Mouse (Mus musculus) stomach, embryonic 14.5 days (tissue): ENCODE results near the gene Mkrn1. TPM values are rescaled to one million over a fixed set of nuclear protein-coding genes. Genes with fewer than 3 reads are reported as not detected.
"Not testable (repeated sequence)": the region's sequence is repeated elsewhere in the genome, so short reads cannot be mapped to it uniquely, and the experiment has no call there.

ENCODE experiments used
- ATAC-seq: fragments of 200-750 bp; cut with Nextera tagmentation; 2 replicates; pipeline ENCODE4 v1.8.0; 2017; ENCODE audit warnings: low read depth, moderate TSS enrichment; ENCODE audit not compliant: insufficient number of reproducible peaks, insufficient read depth, low FRiP score
- H3K27ac ChIP-seq: fragments of 300-500 bp; sonication (generic); 2 replicates; pipeline ENCODE4 v1.5.1; 2014; ENCODE audit warnings: mild to moderate bottlenecking, low read length, moderate library complexity, mixed read lengths
- H3K27me3 ChIP-seq: fragments of 300-500 bp; sonication (generic); 2 replicates; pipeline ENCODE4 v1.6.1; 2014; ENCODE audit warnings: low read length, control low read depth, mixed read lengths; ENCODE audit not compliant: control insufficient read depth, insufficient read depth
- H3K36me3 ChIP-seq: fragments of 300-500 bp; sonication (generic); 2 replicates; pipeline ENCODE4 v1.6.1; 2014; ENCODE audit warnings: mild to moderate bottlenecking, control low read depth, low read length, moderate library complexity, mixed read lengths; ENCODE audit not compliant: control insufficient read depth, insufficient read depth
- H3K4me1 ChIP-seq: fragments of 300-500 bp; sonication (generic); 2 replicates; pipeline ENCODE4 v1.6.1; 2014; ENCODE audit warnings: low read length, control low read depth, mixed read lengths; ENCODE audit not compliant: control insufficient read depth, insufficient read depth
- H3K4me2 ChIP-seq: fragments of 300-500 bp; sonication (generic); replicated peaks from 2 replicates; pipeline ENCODE4 v1.6.1; 2014; ENCODE audit warnings: low read depth, low read length, control low read depth
- H3K4me3 ChIP-seq: fragments of 300-500 bp; sonication (generic); 2 replicates; pipeline ENCODE4 v1.5.1; 2014; ENCODE audit warnings: low read depth, low read length, control low read depth
- H3K9ac ChIP-seq: fragments of 300-500 bp; sonication (generic); replicated peaks from 2 replicates; pipeline ENCODE4 v1.6.1; 2014; ENCODE audit warnings: low read depth, mild to moderate bottlenecking, control low read depth, low read length, moderate library complexity, mixed read lengths
- H3K9me3 ChIP-seq: fragments of 300-500 bp; sonication (generic); 2 replicates; pipeline ENCODE4 v1.6.1; 2016; ENCODE audit warnings: low read depth, low read length, control low read depth; ENCODE audit not compliant: control insufficient read depth
- WGBS: fragments of 180-500 bp; shearing (Covaris S2); extraction: QIAGEN DNeasy Blood & Tissue Kit; methylation state at CpG from one replicate; pipeline ENCODE4 v1.1.7; 2014; 5-methylcytosine and 5-hydroxymethylcytosine counted together
- polyA plus RNA-seq: library from polyadenylated mRNA; unstranded; fragments of >200 nt; fragmentation: Nextera tagmentation; extraction: Ambion mirVana; gene quantifications from 2 replicates; pipeline ENCODE4 v1.2.1, GENCODE M21; 2014

Gene Mkrn1
- polyA plus RNA-seq, 1 experiment from 2014 or later = 56.3 TPM

DNA sequence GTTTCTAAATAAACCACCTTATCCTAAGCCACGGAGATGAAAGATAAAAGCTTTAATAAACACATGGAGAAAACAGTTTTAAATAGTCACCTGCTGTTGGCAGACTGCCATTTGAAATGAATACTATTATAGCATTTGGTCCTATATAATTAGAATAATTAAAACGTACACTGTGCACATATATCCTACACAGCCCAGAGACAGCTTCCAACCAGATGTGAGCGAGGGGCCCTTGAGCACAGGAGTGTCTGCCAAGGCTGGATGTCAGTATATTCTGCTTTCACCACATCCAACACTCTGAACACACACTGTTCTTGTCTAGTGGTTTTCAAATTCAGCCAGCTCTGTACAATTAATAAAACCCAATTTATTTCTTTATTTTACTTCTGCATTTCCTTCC lies 50.6 kb downstream of the Mkrn1 start:
- no peak overlapping the region for H3K4me3 ChIP-seq
- no peak overlapping the region for H3K4me2 ChIP-seq
- no peaks in the 10 kb centered on the region for H3K27me3 ChIP-seq
- WGBS = 81% methylated on average over 3 of the region's 3 CpGs
- H3K9ac ChIP-seq = no peak overlapping the region
- H3K36me3 ChIP-seq = peaks cover 7% of the 10 kb centered on the region; the same call in 1 of the 2 replicates
- peaks cover 14% of the 10 kb centered on the region for H3K4me1 ChIP-seq
- H3K27ac ChIP-seq = no peak overlapping the region
- H3K9me3 ChIP-seq = no peaks in the 10 kb centered on the region
- ATAC-seq = no peak

DNA sequence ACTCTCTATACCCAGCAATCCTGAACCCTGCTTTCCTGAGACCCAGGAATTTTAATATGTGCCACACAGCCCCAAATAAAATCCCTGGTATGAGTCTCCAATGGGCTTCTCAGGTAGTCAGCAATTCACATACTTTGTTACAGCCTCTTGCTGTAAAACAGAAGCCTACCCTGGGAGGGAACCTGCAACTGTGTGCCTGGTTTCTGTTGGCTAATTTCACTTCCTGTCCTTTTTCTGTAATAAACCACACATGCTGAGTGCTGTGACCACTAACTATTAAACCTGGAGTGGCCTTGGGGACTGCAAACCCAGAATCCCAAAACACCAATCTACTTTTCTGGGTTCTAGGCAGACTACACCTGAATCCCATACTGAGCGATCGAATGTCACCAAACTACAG lies 57.6 kb downstream of the Mkrn1 start:
- peaks cover 16% of the 10 kb centered on the region; the same call in 1 of the 2 replicates for H3K36me3 ChIP-seq

DNA sequence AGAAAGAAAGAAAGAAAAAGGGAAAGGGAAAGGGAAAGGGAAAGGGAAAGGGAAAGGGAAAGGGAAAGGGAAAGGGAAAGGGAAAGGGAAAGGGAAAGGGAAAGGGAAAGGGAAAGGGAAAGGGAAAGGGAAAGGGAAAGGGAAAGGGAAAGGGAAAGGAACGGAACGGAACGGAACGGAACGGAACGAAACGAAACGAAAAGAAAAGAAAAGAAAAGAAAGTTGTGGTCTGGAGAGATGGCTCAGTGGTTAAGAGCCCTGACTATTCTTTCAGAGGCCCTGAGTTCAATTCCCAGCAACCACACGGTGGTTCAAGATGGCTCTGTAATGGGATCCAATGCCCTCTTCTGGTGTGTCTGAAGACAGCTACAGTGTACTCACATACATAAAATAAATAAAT lies 61.1 kb downstream of the Mkrn1 start:
- not testable (repeated sequence) for ATAC-seq
- peaks cover 29% of the 10 kb centered on the region for H3K36me3 ChIP-seq

More for the DNA sequence above, 57.6 kb downstream of the Mkrn1 start:
- no peaks in the 10 kb centered on the region for H3K27me3 ChIP-seq
- H3K9ac ChIP-seq = no peak overlapping the region
- no peaks in the 10 kb centered on the region for H3K4me1 ChIP-seq
- no peak overlapping the region for H3K4me3 ChIP-seq
- ATAC-seq = no peak
- no peaks in the 10 kb centered on the region for H3K9me3 ChIP-seq
- 95% methylated on average over 2 of the region's 2 CpGs for WGBS
- H3K27ac ChIP-seq = no peak overlapping the region
- H3K4me2 ChIP-seq = no peak overlapping the region

DNA sequence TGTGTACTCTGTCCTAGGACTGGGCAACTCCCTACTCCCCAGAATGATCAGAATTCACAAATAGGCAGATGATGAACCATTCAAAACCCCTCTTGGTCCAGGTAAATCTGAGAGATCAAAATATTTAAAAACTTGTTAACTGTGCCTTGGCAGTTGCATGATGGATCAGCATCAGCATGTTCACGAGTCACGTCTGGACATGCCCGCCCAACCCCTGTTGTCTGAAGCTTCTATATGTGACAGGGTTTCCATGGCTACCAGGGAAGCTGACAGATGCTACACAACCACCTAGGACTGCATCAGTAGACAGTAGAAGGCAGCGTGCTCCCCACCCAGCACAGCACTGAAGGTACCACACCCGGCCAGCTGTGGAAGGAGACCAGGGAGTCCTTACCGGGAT lies 71.3 kb downstream of the Mkrn1 start:
- H3K36me3 ChIP-seq = peaks cover 25% of the 10 kb centered on the region
- H3K4me1 ChIP-seq = no peaks in the 10 kb centered on the region
- H3K27ac ChIP-seq = no peak overlapping the region
- H3K4me3 ChIP-seq = no peak overlapping the region
- H3K4me2 ChIP-seq = no peak overlapping the region
- H3K27me3 ChIP-seq = no peaks in the 10 kb centered on the region
- ATAC-seq = no peak
- no peak overlapping the region for H3K9ac ChIP-seq
- H3K9me3 ChIP-seq = no peaks in the 10 kb centered on the region
- 81% methylated on average over 6 of the region's 6 CpGs for WGBS

More for the DNA sequence above, 61.1 kb downstream of the Mkrn1 start:
- H3K27ac ChIP-seq, H3K9me3 ChIP-seq, H3K4me2 ChIP-seq, H3K9ac ChIP-seq, H3K4me1 ChIP-seq, H3K27me3 ChIP-seq, H3K4me3 ChIP-seq: not testable (repeated sequence)
- WGBS = 96% methylated on average over 9 of the region's 9 CpGs

DNA sequence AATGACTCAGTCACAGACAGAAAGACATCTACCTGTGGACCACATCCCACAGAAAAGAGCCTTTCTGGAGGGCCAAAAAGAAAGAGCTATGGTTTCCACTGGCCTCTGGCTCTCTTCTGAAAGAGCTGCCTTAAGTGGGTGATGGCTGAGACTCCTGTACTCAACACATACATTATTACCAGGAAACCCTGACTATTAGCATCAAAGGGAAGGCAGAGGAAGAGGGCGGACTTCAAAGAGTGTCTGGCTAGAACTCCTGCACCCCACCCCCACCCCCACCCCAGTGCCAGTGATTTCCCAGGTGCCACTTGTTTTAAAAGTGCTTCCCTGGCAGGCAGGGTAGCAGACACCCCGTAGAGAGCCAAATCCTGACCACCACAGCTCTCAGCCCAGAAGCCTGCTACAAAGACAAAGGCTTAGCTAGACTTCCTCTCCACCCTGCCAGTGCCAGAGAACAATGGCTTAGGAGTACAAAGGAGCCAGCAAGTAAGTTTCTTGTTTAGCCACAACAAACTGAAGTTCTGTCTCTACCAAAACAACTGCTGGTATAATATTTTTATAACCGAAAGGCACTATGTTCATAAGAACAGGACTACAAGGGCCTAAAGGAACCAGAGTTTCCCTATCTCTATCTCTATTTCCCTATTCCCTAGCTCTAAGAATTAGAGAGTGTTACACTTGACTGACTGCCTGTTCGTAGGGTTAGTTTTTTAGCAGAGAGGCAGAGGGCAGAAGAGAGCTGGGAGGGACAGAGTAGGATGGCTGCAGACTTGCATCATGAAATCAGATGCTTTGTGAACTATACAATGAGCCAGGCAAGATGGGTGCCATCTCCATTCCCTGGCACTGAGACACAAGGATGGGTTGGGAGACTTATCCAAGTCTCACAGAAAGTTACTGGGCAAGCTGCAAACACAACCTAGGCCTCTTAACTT lies 72.1 kb downstream of the Mkrn1 start:
- Histone ChIP-seq H3K27ac (no peak overlapping the region), H3K36me3 (peaks cover 22% of the 10 kb centered on the region), H3K27me3 (no peaks in the 10 kb centered on the region), H3K4me3 (no peak overlapping the region), H3K9me3 (no peaks in the 10 kb centered on the region), H3K9ac (no peak overlapping the region), H3K4me1 (no peaks in the 10 kb centered on the region), H3K4me2 (no peak overlapping the region)
- WGBS = 57% methylated on average over 4 of the region's 4 CpGs
- no peak for ATAC-seq

Other genes starting within 250 kb of the Mkrn1 start
- gene Kdm7a, start 213.7 kb downstream of the Mkrn1 start, polyA plus RNA-seq = 6.5 and 7.2 TPM in 2 replicates
- 49.6 and 54.7 TPM in 2 replicates for gene Slc37a3, start 42.8 kb downstream of the Mkrn1 start, polyA plus RNA-seq
- 4.8 and 5.0 TPM in 2 replicates for gene Rab19, start 39.3 kb downstream of the Mkrn1 start, polyA plus RNA-seq
- gene Dennd2a, start 137.4 kb upstream of the Mkrn1 start, polyA plus RNA-seq = 22.2 and 23.6 TPM in 2 replicates
- 28.1 and 29.5 TPM in 2 replicates for gene Adck2, start 153.4 kb upstream of the Mkrn1 start, polyA plus RNA-seq
- gene Gm42420, start 165.3 kb upstream of the Mkrn1 start, polyA plus RNA-seq = 0.50 and 0.62 TPM in 2 replicates
- 337 and 395 TPM in 2 replicates for gene Ndufb2, start 172.1 kb upstream of the Mkrn1 start, polyA plus RNA-seq